Mouse (Mus musculus) thymus, postnatal 14 days (tissue): ENCODE data around the gene Usp17ld.
"Not testable (repeated sequence)": the region's sequence is repeated elsewhere in the genome, so short reads cannot be mapped to it uniquely, and the experiment has no call there.

Source experiments
- DNase-seq: peaks from one replicate; pipeline ENCODE4 v3.0.0; 2021

Usp17ld gene

DNA sequence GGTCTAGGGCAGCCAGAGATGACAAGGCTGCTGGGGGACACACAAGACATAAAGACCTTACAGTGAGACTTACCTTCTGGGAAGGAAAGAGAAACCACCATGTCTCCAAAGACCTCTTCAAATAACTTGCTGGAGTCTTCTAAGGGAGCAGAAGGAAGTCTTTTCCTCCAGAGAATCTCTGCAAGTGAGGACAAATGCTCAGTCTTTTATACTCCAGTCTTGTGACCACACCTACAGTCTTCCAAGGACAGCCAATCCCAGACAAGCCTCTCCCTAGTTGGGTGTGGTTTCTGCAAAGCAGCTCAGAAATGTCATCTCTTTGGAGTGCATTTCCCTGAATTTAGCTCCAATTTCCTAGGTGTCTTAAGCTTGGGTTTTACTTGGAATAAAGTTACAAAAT lies at the start of gene Usp17ld:
Usp17ld (minus strand) TSS at position 101 of the 400 bp plus-strand sequence.
- DNase-seq: not testable (repeated sequence)

DNA sequence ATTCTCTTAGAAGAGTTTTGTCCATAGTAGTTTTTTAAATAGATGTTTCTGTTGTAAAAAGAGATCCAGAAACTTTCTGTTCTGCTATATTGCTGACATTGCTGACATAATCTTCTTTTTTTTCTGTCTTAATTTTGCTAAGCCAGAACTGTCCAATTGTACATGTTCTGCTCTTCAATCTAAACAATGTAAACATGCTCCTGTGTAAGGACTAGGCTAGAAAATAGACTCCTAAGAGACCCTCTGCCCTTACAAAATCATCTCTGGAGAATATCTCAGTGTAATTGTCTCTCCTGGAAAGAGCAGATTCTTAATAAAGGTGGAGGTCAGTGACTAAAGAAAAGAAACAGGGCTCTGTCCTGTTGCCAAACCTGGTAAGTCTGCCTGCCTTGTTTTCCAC lies 35.6 kb downstream of the Usp17ld start, which contains the start of gene Olfr594:
Olfr594 (plus strand) TSS at position 301 of the 400 bp plus-strand sequence.
- no peak for DNase-seq

DNA sequence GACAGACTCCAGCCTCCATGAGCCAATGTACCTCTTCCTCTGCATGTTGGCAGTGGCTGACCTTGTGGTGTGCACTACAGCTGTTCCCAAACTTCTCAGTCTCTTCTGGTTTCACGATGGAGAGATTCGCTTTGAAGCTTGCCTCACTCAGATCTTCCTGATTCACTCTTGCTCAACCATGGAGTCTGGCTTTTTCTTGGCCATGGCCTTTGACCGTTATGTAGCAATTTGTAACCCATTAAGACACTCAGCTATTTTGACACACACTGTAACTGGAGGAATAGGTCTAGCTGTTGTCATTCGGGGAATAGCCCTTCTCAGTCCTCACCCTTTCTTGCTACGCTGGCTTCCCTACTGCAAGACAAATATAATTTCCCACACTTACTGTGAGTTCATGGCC lies 40.3 kb downstream of the Usp17ld start:
- DNase-seq: not testable (repeated sequence)

DNA sequence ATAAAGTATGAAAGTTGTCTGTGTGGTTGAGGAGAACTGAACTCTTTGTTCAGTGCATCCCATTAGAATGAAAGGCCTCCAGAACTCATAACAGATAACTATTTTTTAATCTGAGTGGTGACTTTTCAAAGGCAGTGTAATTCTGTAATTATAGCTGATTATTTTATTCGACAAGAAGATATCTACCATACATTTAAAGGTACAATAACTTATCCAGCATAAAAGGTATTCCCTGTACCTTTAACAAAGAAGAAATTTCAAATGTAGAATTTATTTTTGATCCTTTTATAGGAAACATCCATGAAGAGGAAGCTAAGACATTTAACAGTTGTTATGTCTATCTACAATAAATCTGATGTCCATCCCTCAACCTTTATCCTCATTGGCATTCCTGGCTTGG lies 40.7 kb downstream of the Usp17ld start, which contains the start of gene Olfr593:
Olfr593 (plus strand) TSS at position 301 of the 400 bp plus-strand sequence.
- no peak for DNase-seq
